Mouse (Mus musculus) C2C12 (cell line): Measurements from ENCODE around the gene Grip1. TPM values are rescaled to one million over a fixed set of nuclear protein-coding genes. Genes with fewer than 3 reads are reported as not detected.

Experiments used
- H3K27me3 ChIP-seq: one replicate; pipeline ENCODE4 v1.6.1; 2011; ENCODE audit not compliant: control insufficient read depth, insufficient read depth, insufficient read length
- H3K36me3 ChIP-seq: one replicate; pipeline ENCODE4 v1.6.1; 2011; ENCODE audit not compliant: control insufficient read depth, insufficient read depth
- H3K4me3 ChIP-seq: one replicate; pipeline ENCODE4 v1.5.1; 2011; ENCODE audit warnings: mild to moderate bottlenecking, control low read depth; ENCODE audit not compliant: poor library complexity, insufficient read depth, severe bottlenecking
- H3K79me2 ChIP-seq: one replicate; pipeline ENCODE4 v1.6.1; 2011; ENCODE audit not compliant: control insufficient read depth, insufficient read depth
- H3K79me3 ChIP-seq: one replicate; pipeline ENCODE4 v1.6.1; 2011; ENCODE audit warnings: low read depth, control low read depth
- H3ac ChIP-seq: one replicate; pipeline ENCODE3; 2011; ENCODE audit warnings: low read depth; ENCODE audit not compliant: control insufficient read depth, insufficient read length
- CEBPB ChIP-seq: IDR thresholded peaks from one replicate; pipeline ENCODE4 v1.6.1; 2011; ENCODE audit warnings: low read depth, mild to moderate bottlenecking, control low read depth, moderate library complexity
- CTCF ChIP-seq: IDR thresholded peaks from one replicate; pipeline ENCODE4 v1.5.1; 2011; ENCODE audit not compliant: control insufficient read depth, insufficient read depth, insufficient read length
- FOSL1 ChIP-seq: IDR thresholded peaks from one replicate; pipeline ENCODE4 v1.8.0; 2011; ENCODE audit warnings: mild to moderate bottlenecking, low read length; ENCODE audit not compliant: poor library complexity, insufficient read depth, severe bottlenecking
- MAX ChIP-seq: IDR thresholded peaks from one replicate; pipeline ENCODE4 v1.6.1; 2011; ENCODE audit warnings: mild to moderate bottlenecking, control low read depth
- MYOD1 ChIP-seq: IDR thresholded peaks from one replicate; pipeline ENCODE4 v1.6.1; 2011; ENCODE audit warnings: low read depth; ENCODE audit not compliant: control insufficient read depth, insufficient read length
- MYOG ChIP-seq: IDR thresholded peaks from one replicate; pipeline ENCODE4 v1.6.1; 2011; ENCODE audit not compliant: control insufficient read depth, insufficient read length; ENCODE audit errors: extremely low read depth
- USF1 ChIP-seq: IDR thresholded peaks from one replicate; pipeline ENCODE4 v1.6.1; 2011; ENCODE audit warnings: low read depth, mild to moderate bottlenecking, control low read depth, moderate library complexity
- polyA plus RNA-seq: library from polyadenylated mRNA; unstranded; fragments of >200 nt; fragmentation: generic; extraction: Trizol; gene quantifications from one replicate; pipeline ENCODE4 v1.2.1, GENCODE M21; 2012; ENCODE audit warnings: missing spikeins

Grip1 gene
- polyA plus RNA-seq, 1 experiment = 0.02 TPM

DNA sequence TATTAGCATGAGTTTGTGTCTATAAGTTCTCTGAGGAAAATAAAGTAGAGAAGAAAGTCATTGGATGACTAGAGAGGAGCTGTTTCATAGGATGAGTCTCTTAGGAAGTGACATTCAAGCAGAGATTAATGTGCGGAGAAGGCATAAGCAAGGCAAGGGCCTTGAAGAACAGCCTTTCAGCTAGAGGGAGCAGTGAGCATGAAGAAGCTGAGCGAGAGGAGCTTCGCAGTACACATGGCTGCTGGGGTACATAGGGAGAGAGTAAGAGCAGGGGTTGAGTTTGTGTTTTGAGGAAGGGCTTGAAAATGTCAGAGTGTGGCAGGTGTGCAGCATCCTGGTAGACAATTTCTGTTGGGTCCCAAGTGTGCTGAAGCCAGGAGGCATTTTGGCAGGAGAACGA is 548.5 kb downstream of the Grip1 start:
- no peaks in the 10 kb centered on the region for H3K79me3 ChIP-seq
- H3ac ChIP-seq = no peak overlapping the region
- TF ChIP-seq CEBPB (no peak), USF1 (no peak), CTCF (no peak), MYOD1 (no peak)
- H3K36me3 ChIP-seq = no peaks in the 10 kb centered on the region
- H3K27me3 ChIP-seq = no peaks in the 10 kb centered on the region
- no peaks in the 10 kb centered on the region for H3K79me2 ChIP-seq
- H3K4me3 ChIP-seq = no peak overlapping the region

DNA sequence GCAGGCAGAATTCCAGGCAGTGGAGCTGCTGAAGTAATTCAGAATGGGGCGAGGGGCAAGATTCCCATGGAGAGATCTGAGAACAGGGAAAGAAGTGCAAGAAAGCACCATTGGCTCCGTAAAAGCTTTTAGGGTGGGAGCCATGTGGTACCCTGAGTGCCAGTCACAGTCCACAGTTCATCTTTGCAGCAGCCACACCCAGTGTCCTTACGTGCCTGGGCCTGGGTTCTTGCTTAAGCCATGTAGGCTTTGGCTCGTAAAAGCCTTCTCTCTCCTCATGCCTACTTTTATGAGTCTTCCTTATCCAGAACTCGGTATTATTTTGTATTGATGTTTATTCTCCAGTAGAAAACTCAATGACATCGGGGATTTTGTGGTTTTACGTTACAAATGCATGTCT is 550.5 kb downstream of the Grip1 start:
- Histone ChIP-seq H3K79me2 (no peaks in the 10 kb centered on the region), H3ac (no peak overlapping the region), H3K4me3 (no peak overlapping the region), H3K36me3 (no peaks in the 10 kb centered on the region), H3K79me3 (no peaks in the 10 kb centered on the region), H3K27me3 (no peaks in the 10 kb centered on the region)
- TF ChIP-seq USF1 (no peak), MYOG (no peak), MAX (no peak), CTCF (no peak), MYOD1 (no peak), FOSL1 (no peak), CEBPB (no peak)

GRCm38 (mm10) chr10:120005581-120005980 is 552.0 kb downstream of the Grip1 start:
- no peak overlapping the region for H3K4me3 ChIP-seq

DNA sequence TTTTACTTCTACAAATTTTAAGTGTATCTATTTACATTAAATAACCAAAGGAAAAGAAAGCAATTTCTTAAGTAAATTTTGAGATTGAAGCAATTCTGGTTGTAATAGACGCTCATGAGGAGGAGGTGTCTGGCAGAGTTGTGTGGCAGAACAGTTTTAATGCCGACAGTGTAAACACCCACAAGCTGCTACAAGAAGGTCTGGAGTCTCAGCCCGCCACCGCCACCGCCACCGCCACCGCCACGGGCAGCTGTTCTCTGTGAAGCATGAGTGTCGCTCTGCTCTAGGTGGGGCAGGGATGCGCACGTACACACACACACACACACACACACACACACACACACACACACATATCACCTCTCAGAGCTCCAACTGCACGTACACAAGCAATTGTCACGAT is 558.7 kb downstream of the Grip1 start:
- Histone ChIP-seq H3K27me3 (no peaks in the 10 kb centered on the region), H3K79me3 (no peaks in the 10 kb centered on the region), H3K79me2 (no peaks in the 10 kb centered on the region), H3K36me3 (no peaks in the 10 kb centered on the region), H3K4me3 (no peak overlapping the region), H3ac (no peak overlapping the region)
- TF ChIP-seq USF1 (no peak), CTCF (no peak), MYOD1 (no peak), MAX (no peak)

More at GRCm38 (mm10) chr10:120005581-120005980, 552.0 kb downstream of the Grip1 start:
- no peaks in the 10 kb centered on the region for H3K79me2 ChIP-seq
- H3ac ChIP-seq = no peak overlapping the region
- H3K79me3 ChIP-seq = no peaks in the 10 kb centered on the region
- H3K36me3 ChIP-seq = no peaks in the 10 kb centered on the region
- H3K27me3 ChIP-seq = no peaks in the 10 kb centered on the region
- TF ChIP-seq MYOG = no peak
- no peak for TF ChIP-seq MYOD1
- TF ChIP-seq CTCF = no peak
- no peak for TF ChIP-seq USF1
- no peak for TF ChIP-seq CEBPB
- TF ChIP-seq MAX = no peak
- no peak for TF ChIP-seq FOSL1

GRCm38 (mm10) chr10:120015117-120015516 is 561.5 kb downstream of the Grip1 start:
- no peak overlapping the region for H3K4me3 ChIP-seq
- H3ac ChIP-seq = no peak overlapping the region
- no peak for TF ChIP-seq MYOD1
- no peak for TF ChIP-seq CTCF
- no peak for TF ChIP-seq MAX
- TF ChIP-seq FOSL1 = no peak
- TF ChIP-seq MYOG = no peak
- no peak for TF ChIP-seq USF1
- TF ChIP-seq CEBPB = no peak
- H3K27me3 ChIP-seq = no peaks in the 10 kb centered on the region
- no peaks in the 10 kb centered on the region for H3K79me3 ChIP-seq
- no peaks in the 10 kb centered on the region for H3K79me2 ChIP-seq
- H3K36me3 ChIP-seq = no peaks in the 10 kb centered on the region

GRCm38 (mm10) chr10:120026437-120026836 is 572.8 kb downstream of the Grip1 start:
- no peak overlapping the region for H3K4me3 ChIP-seq
- H3ac ChIP-seq = no peak overlapping the region
- no peaks in the 10 kb centered on the region for H3K36me3 ChIP-seq
- H3K79me3 ChIP-seq = no peaks in the 10 kb centered on the region
- no peaks in the 10 kb centered on the region for H3K27me3 ChIP-seq
- TF ChIP-seq CTCF (no peak), MYOG (no peak), MAX (no peak), MYOD1 (peak; percentile 64), USF1 (no peak), FOSL1 (no peak), CEBPB (no peak)
- H3K79me2 ChIP-seq = no peaks in the 10 kb centered on the region
